Comparison of ENCODE assay signal across 23 mouse cellular contexts in the genomic region with DNA sequence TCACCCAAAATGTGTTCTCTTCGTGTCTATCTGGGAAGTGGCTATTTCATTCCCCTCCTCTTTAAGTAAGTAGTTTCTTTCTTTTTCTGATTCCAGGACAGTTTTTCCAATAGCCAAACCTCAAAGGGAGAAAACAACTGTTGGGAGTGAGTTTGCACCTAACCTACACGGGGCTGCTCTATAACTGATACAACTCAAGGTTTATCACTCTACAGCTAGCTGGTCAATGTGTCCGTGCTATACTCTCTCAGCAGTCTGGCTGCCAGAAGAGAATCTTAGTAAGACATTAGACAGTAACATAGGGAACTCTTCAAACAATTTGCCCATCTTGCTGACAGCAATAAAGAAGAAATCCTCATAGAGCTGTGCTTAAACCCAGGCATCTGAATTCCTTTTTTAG.
"Had no signal": no experiment of that assay in that cellular context is flagged by ENCODE, and none has a peak within 500 bp of the region (broad histone marks: within the 10 kb centered on the region; RNA-seq: fewer than 3 reads in every experiment).

No protein-coding gene starts in this region.

- H3K4me2 ChIP-seq: heart, embryonic 11.5 days; hindbrain, embryonic 12.5 days; hindbrain, embryonic 14.5 days; intestine, embryonic 15.5 days; limb, embryonic 12.5 days had no signal

- H3K36me3 ChIP-seq: hindbrain, embryonic 10.5 days; hindbrain, embryonic 12.5 days; intestine, embryonic 15.5 days; limb, embryonic 10.5 days; limb, embryonic 12.5 days had no signal

- H3K9ac ChIP-seq: hindbrain, embryonic 12.5 days; hindbrain, embryonic 14.5 days; intestine, embryonic 15.5 days; limb, embryonic 12.5 days had no signal

- H3K27ac ChIP-seq: gastrocnemius, adult 2 months; heart, adult 2 months; hindbrain, embryonic 10.5 days; hindbrain, embryonic 12.5 days; hindbrain, embryonic 14.5 days; intestine, embryonic 15.5 days; layer of hippocampus, adult 2 months; left cerebral cortex, adult 2 months; limb, embryonic 10.5 days; limb, embryonic 12.5 days had no signal

- DNase-seq: gastrocnemius, adult 2 months; gastrocnemius, postnatal 10 days; gastrocnemius, postnatal 25 days; heart, adult 2 months; heart, postnatal 10 days; heart, postnatal 4 days; kidney, adult 18-20 months; kidney, adult 8-10 months; kidney, postnatal 10 days; kidney, postnatal 25 days; kidney, postnatal 4 days had no signal

- ATAC-seq: hindbrain, embryonic 16.5 days; inflammation-experienced regulatory T-cells, adult 6 months; intestine, embryonic 15.5 days; intestine, postnatal 0 days had no signal

- H3K9me3 ChIP-seq: hindbrain, embryonic 10.5 days; hindbrain, embryonic 12.5 days; intestine, embryonic 15.5 days; limb, embryonic 10.5 days; limb, embryonic 12.5 days had no signal

- H3K4me3 ChIP-seq: gastrocnemius, adult 2 months; heart, adult 2 months; hindbrain, embryonic 10.5 days; hindbrain, embryonic 12.5 days; intestine, embryonic 15.5 days; layer of hippocampus, adult 2 months; left cerebral cortex, adult 2 months; limb, embryonic 10.5 days; limb, embryonic 12.5 days had no signal

- H3K27me3 ChIP-seq: hindbrain, embryonic 12.5 days; intestine, embryonic 15.5 days; limb, embryonic 12.5 days had no signal
